Mouse (Mus musculus) right cerebral cortex, adult 2 months (tissue): ENCODE measurements around the gene Pcolce2.

ENCODE experiments used
- DNase-seq, 2 experiments: peaks; one replicate each; pipeline ENCODE4 v3.0.0; 2021 to 2022; ENCODE audit warnings: low spot score in 2 of 2

Gene Pcolce2

GRCm38 (mm10) chr9:95705371-95705770, 68.0 kb downstream of the Pcolce2 start:
- no peak for DNase-seq

- DNase-seq: no peak
These were observed 71.5 kb downstream of the Pcolce2 start for GRCm38 (mm10) chr9:95708943-95709342.

- DNase-seq: peak in 1 of 2 experiments; percentile 15
These were observed 75.2 kb downstream of the Pcolce2 start for GRCm38 (mm10) chr9:95712574-95712973.

- no peak for DNase-seq
These were observed 98.8 kb downstream of the Pcolce2 start for GRCm38 (mm10) chr9:95736238-95736637.

- no peak for DNase-seq
These were observed 107.6 kb downstream of the Pcolce2 start for GRCm38 (mm10) chr9:95744845-95745613.

- no peak for DNase-seq
These were observed 109.9 kb downstream of the Pcolce2 start for GRCm38 (mm10) chr9:95747298-95747697.
